ENCODE assay signal across 9 mouse cellular contexts in genomic region chr4:141012558-141012957, GRCm38 (mm10). TPM values are rescaled to one million over a fixed set of nuclear protein-coding genes. Genes with fewer than 3 reads are reported as not detected.
A peak's percentile ranks its signal among the peaks of the same experiment; 100 is the strongest.
DNase-seq lines count a peak whose midpoint lies in the region; ATAC-seq and TF ChIP-seq lines count a peak whose summit lies in the region.
"Had no signal": no experiment of that assay in that cellular context is flagged by ENCODE, and none has a peak within 500 bp of the region (broad histone marks: within the 10 kb centered on the region; RNA-seq: fewer than 3 reads in every experiment).

No protein-coding gene starts in this region.

- H3K4me3 ChIP-seq in intestine, embryonic 14.5 days (ENCODE audit: low read depth, low read length), result no peak overlapping the region
- H3K4me3 ChIP-seq in intestine, postnatal 0 days (ENCODE audit: low read depth, low read length), result no peak overlapping the region
- H3K4me3 ChIP-seq in forebrain, embryonic 14.5 days (ENCODE audit: low read depth, low read length), result peak overlapping the region; percentile 86; the same call in 1 of the 2 replicates
- H3K4me3 ChIP-seq in midbrain, embryonic 14.5 days (replicated peaks; ENCODE audit: low read depth, low read length), result 0 out of 2 replicates have a peak overlapping the region, but pooled peaks have one; percentile 79
- H3K4me3 ChIP-seq in liver, embryonic 11.5 days (ENCODE audit: low read depth, low read length), result no peak overlapping the region

- H3K9ac ChIP-seq in intestine, embryonic 14.5 days (ENCODE audit: low read length), result peak overlapping the region; percentile 3; the same call in 1 of the 2 replicates
- H3K9ac ChIP-seq in intestine, postnatal 0 days (ENCODE audit: low read depth, low read length), result no peak overlapping the region
- peak overlapping the region; percentile 97 for H3K9ac ChIP-seq in forebrain, embryonic 14.5 days (ENCODE audit: low read length)
- H3K9ac ChIP-seq in midbrain, embryonic 14.5 days (replicated peaks; ENCODE audit: low read length), result no peak overlapping the region; the same call in 1 of the 2 replicates
- H3K9ac ChIP-seq in liver, embryonic 11.5 days (ENCODE audit: low read depth, low read length), result no peak overlapping the region

- TF ChIP-seq POLR2A in brain, embryonic 14.5 days (IDR thresholded peaks at IDR 0.05; ENCODE audit: borderline replicate concordance, extremely low read depth, insufficient read depth, insufficient read length, poor library complexity, severe bottlenecking), result no peak

- no peak for TF ChIP-seq CTCF in intestine, postnatal 0 days (IDR thresholded peaks at IDR 0.05; ENCODE audit: low read depth)
- no peak for TF ChIP-seq CTCF in brain, embryonic 14.5 days (IDR thresholded peaks at IDR 0.05; ENCODE audit: borderline replicate concordance, extremely low read depth, insufficient read depth, insufficient read length)

- H3K36me3 ChIP-seq in intestine, embryonic 14.5 days (ENCODE audit: control insufficient read depth, insufficient read depth, low read length), result peaks cover 42% of the 10 kb centered on the region
- H3K36me3 ChIP-seq in intestine, postnatal 0 days (ENCODE audit: control insufficient read depth, insufficient read depth), result peaks cover 7% of the 10 kb centered on the region; the same call in 1 of the 2 replicates
- H3K36me3 ChIP-seq in forebrain, embryonic 14.5 days (ENCODE audit: control insufficient read depth, insufficient read depth, low read length), result peaks cover 50% of the 10 kb centered on the region
- peaks cover 55% of the 10 kb centered on the region for H3K36me3 ChIP-seq in midbrain, embryonic 14.5 days (ENCODE audit: control insufficient read depth, insufficient read depth, low read length)
- peaks cover 2% of the 10 kb centered on the region; the same call in 1 of the 2 replicates for H3K36me3 ChIP-seq in liver, embryonic 11.5 days (ENCODE audit: control insufficient read depth, insufficient read depth, low read length)

- H3K4me1 ChIP-seq in intestine, embryonic 14.5 days (replicated peaks; ENCODE audit: control insufficient read depth, insufficient read depth, low read length), result peaks cover 14% of the 10 kb centered on the region
- 0 out of 2 replicates have a peak, but pooled peaks cover 4% of the 10 kb centered on the region for H3K4me1 ChIP-seq in intestine, postnatal 0 days (replicated peaks; ENCODE audit: control insufficient read depth, insufficient read depth, low read length)
- H3K4me1 ChIP-seq in forebrain, embryonic 14.5 days (ENCODE audit: control insufficient read depth, insufficient read depth, low read length), result peaks cover 20% of the 10 kb centered on the region
- H3K4me1 ChIP-seq in midbrain, embryonic 14.5 days (ENCODE audit: control insufficient read depth, insufficient read depth, low read length), result peaks cover 19% of the 10 kb centered on the region
- peaks cover 16% of the 10 kb centered on the region for H3K4me1 ChIP-seq in liver, embryonic 11.5 days (replicated peaks; ENCODE audit: control insufficient read depth, insufficient read depth, low read length)

- WGBS in intestine, embryonic 14.5 days, result 82% methylated on average over 10 of the region's 10 CpGs
- 63% methylated on average over 10 of the region's 10 CpGs for WGBS in intestine, postnatal 0 days
- 51% methylated on average over 10 of the region's 10 CpGs for WGBS in forebrain, embryonic 14.5 days
- WGBS in midbrain, embryonic 14.5 days, result 73% methylated on average over 10 of the region's 10 CpGs
- 78% methylated on average over 10 of the region's 10 CpGs for WGBS in liver, embryonic 11.5 days

- no peak overlapping the region for H3K27ac ChIP-seq in intestine, embryonic 14.5 days (ENCODE audit: low read depth)
- H3K27ac ChIP-seq in intestine, postnatal 0 days (ENCODE audit: low read depth, low read length), result no peak overlapping the region; the same call in 1 of the 2 replicates
- H3K27ac ChIP-seq in forebrain, embryonic 14.5 days (ENCODE audit: low read depth, low read length), result peak overlapping the region; percentile 89
- peak overlapping the region; percentile 83 for H3K27ac ChIP-seq in midbrain, embryonic 14.5 days (replicated peaks; ENCODE audit: low read depth, low read length)
- H3K27ac ChIP-seq in liver, embryonic 11.5 days (ENCODE audit: low read depth, low read length), result no peak overlapping the region

- ATAC-seq in intestine, embryonic 14.5 days (replicated peaks; ENCODE audit: low FRiP score, low TSS enrichment, low read depth), result no peak
- no peak for ATAC-seq in intestine, postnatal 0 days
- ATAC-seq in forebrain, embryonic 14.5 days, result no peak
- no peak for ATAC-seq in midbrain, embryonic 14.5 days (ENCODE audit: low FRiP score, low TSS enrichment)
- ATAC-seq in liver, embryonic 11.5 days (replicated peaks; ENCODE audit: low FRiP score), result no peak

- H3K4me2 ChIP-seq in intestine, embryonic 14.5 days (ENCODE audit: low read length), result peak overlapping the region; percentile 76
- H3K4me2 ChIP-seq in intestine, postnatal 0 days (replicated peaks; ENCODE audit: low read depth), result no peak overlapping the region
- H3K4me2 ChIP-seq in forebrain, embryonic 14.5 days (ENCODE audit: low read length), result peak overlapping the region; percentile 75
- H3K4me2 ChIP-seq in midbrain, embryonic 14.5 days (ENCODE audit: low read length), result peak overlapping the region; percentile 69
- H3K4me2 ChIP-seq in liver, embryonic 11.5 days, result no peak overlapping the region

- no peaks in the 10 kb centered on the region for H3K27me3 ChIP-seq in intestine, embryonic 14.5 days (replicated peaks; ENCODE audit: control insufficient read depth, insufficient read depth, low read length)
- H3K27me3 ChIP-seq in intestine, postnatal 0 days (replicated peaks; ENCODE audit: control insufficient read depth, insufficient read depth, low read length), result peaks cover 5% of the 10 kb centered on the region; the same call in 1 of the 2 replicates
- no peaks in the 10 kb centered on the region for H3K27me3 ChIP-seq in forebrain, embryonic 14.5 days (replicated peaks; ENCODE audit: control insufficient read depth, insufficient read depth, low read length)
- no peaks in the 10 kb centered on the region for H3K27me3 ChIP-seq in midbrain, embryonic 14.5 days (ENCODE audit: control insufficient read depth, insufficient read depth, low read length)
- H3K27me3 ChIP-seq in liver, embryonic 11.5 days (replicated peaks; ENCODE audit: control insufficient read depth, insufficient read depth, low read length), result peaks cover 16% of the 10 kb centered on the region

- H3K9me3 ChIP-seq in intestine, embryonic 14.5 days (ENCODE audit: control insufficient read depth, low read length), result no peaks in the 10 kb centered on the region
- H3K9me3 ChIP-seq in intestine, postnatal 0 days (ENCODE audit: control insufficient read depth), result no peaks in the 10 kb centered on the region
- no peaks in the 10 kb centered on the region for H3K9me3 ChIP-seq in forebrain, embryonic 14.5 days (replicated peaks; ENCODE audit: control insufficient read depth, low read length)
- no peaks in the 10 kb centered on the region for H3K9me3 ChIP-seq in midbrain, embryonic 14.5 days (ENCODE audit: control insufficient read depth, low read length)
- H3K9me3 ChIP-seq in liver, embryonic 11.5 days (ENCODE audit: control insufficient read depth, low read length), result no peaks in the 10 kb centered on the region

- DNase-seq in intestine, embryonic 14.5 days (ENCODE audit: low spot score), result no peak
- DNase-seq in brain, embryonic 14.5 days (ENCODE audit: low read depth), result peak; percentile 72
- peak; percentile 54 for DNase-seq in forebrain, embryonic 14.5 days (ENCODE audit: low spot score)
- DNase-seq in midbrain, embryonic 14.5 days, result no peak
- no peak for DNase-seq in liver, embryonic 11.5 days (ENCODE audit: low spot score)
- no peak for DNase-seq in spleen, postnatal 4 days (ENCODE audit: low spot score in 2 of 2)
- no peak for DNase-seq in kidney, postnatal 25 days
- DNase-seq: thymus, adult 18-20 months had no signal

RNA-seq across cellular contexts. Expression of gene Mfap2, which starts 2.3 kb away (rescaled TPM):
- polyA plus RNA-seq in intestine, embryonic 14.5 days (2014; fragmentation: Nextera tagmentation; extraction: Ambion mirVana), result 489 and 509 TPM in 2 replicates
- 117 and 138 TPM in 2 replicates for polyA plus RNA-seq in intestine, postnatal 0 days (2015; fragmentation: Nextera tagmentation; extraction: Ambion mirVana)
- polyA plus RNA-seq in brain, embryonic 14.5 days (2012; rRNA removed), result 186 and 220 TPM in 2 replicates
- 255 and 287 TPM in 2 replicates for polyA plus RNA-seq in forebrain, embryonic 14.5 days (2014; fragmentation: Nextera tagmentation; extraction: Ambion mirVana)
- 142 and 169 TPM in 2 replicates for polyA plus RNA-seq in midbrain, embryonic 14.5 days (2014; fragmentation: Nextera tagmentation; extraction: Ambion mirVana)
- polyA plus RNA-seq in liver, embryonic 11.5 days (2014; fragmentation: Nextera tagmentation; extraction: Ambion mirVana), result 107 and 128 TPM in 2 replicates

RNA-seq across cellular contexts. Expression of gene Atp13a2, which starts 25.9 kb away (rescaled TPM):
- polyA plus RNA-seq in intestine, embryonic 14.5 days (2014; fragmentation: Nextera tagmentation; extraction: Ambion mirVana), result 33.3 and 40.0 TPM in 2 replicates
- 10.9 and 11.7 TPM in 2 replicates for polyA plus RNA-seq in intestine, postnatal 0 days (2015; fragmentation: Nextera tagmentation; extraction: Ambion mirVana)
- 260 and 278 TPM in 2 replicates for polyA plus RNA-seq in brain, embryonic 14.5 days (2012; rRNA removed)
- polyA plus RNA-seq in forebrain, embryonic 14.5 days (2014; fragmentation: Nextera tagmentation; extraction: Ambion mirVana), result 79.9 and 110 TPM in 2 replicates
- 162 and 173 TPM in 2 replicates for polyA plus RNA-seq in midbrain, embryonic 14.5 days (2014; fragmentation: Nextera tagmentation; extraction: Ambion mirVana)
- 41.7 and 42.7 TPM in 2 replicates for polyA plus RNA-seq in liver, embryonic 11.5 days (2014; fragmentation: Nextera tagmentation; extraction: Ambion mirVana)

RNA-seq across cellular contexts. Expression of gene Crocc, which starts 47.8 kb away (rescaled TPM):
- polyA plus RNA-seq in intestine, embryonic 14.5 days (2014; fragmentation: Nextera tagmentation; extraction: Ambion mirVana), result 6.6 TPM in 2 replicates
- polyA plus RNA-seq in intestine, postnatal 0 days (2015; fragmentation: Nextera tagmentation; extraction: Ambion mirVana), result 1.3 and 1.5 TPM in 2 replicates
- polyA plus RNA-seq in brain, embryonic 14.5 days (2012; rRNA removed), result 40.4 and 42.5 TPM in 2 replicates
- polyA plus RNA-seq in forebrain, embryonic 14.5 days (2014; fragmentation: Nextera tagmentation; extraction: Ambion mirVana), result 6.6 and 7.8 TPM in 2 replicates
- polyA plus RNA-seq in midbrain, embryonic 14.5 days (2014; fragmentation: Nextera tagmentation; extraction: Ambion mirVana), result 7.2 and 7.4 TPM in 2 replicates
- polyA plus RNA-seq in liver, embryonic 11.5 days (2014; fragmentation: Nextera tagmentation; extraction: Ambion mirVana), result 5.0 and 6.0 TPM in 2 replicates

RNA-seq across cellular contexts. Expression of gene Sdhb, which starts 51.6 kb away (rescaled TPM):
- 457 and 488 TPM in 2 replicates for polyA plus RNA-seq in intestine, embryonic 14.5 days (2014; fragmentation: Nextera tagmentation; extraction: Ambion mirVana)
- polyA plus RNA-seq in intestine, postnatal 0 days (2015; fragmentation: Nextera tagmentation; extraction: Ambion mirVana), result 588 and 627 TPM in 2 replicates
- 213 and 233 TPM in 2 replicates for polyA plus RNA-seq in brain, embryonic 14.5 days (2012; rRNA removed)
- 508 and 541 TPM in 2 replicates for polyA plus RNA-seq in forebrain, embryonic 14.5 days (2014; fragmentation: Nextera tagmentation; extraction: Ambion mirVana)
- polyA plus RNA-seq in midbrain, embryonic 14.5 days (2014; fragmentation: Nextera tagmentation; extraction: Ambion mirVana), result 456 and 524 TPM in 2 replicates
- polyA plus RNA-seq in liver, embryonic 11.5 days (2014; fragmentation: Nextera tagmentation; extraction: Ambion mirVana), result 339 and 355 TPM in 2 replicates

Comparison
In these comparisons a context has a peak if more than half of its experiments do, and no peak if none do; other contexts are left out.
1. H3K4me2 ChIP-seq: peak in intestine, embryonic 14.5 days (single experiment), forebrain, embryonic 14.5 days (single experiment) and midbrain, embryonic 14.5 days (single experiment); none in intestine, postnatal 0 days (single experiment) and liver, embryonic 11.5 days (single experiment).
2. H3K9ac ChIP-seq: peak in intestine, embryonic 14.5 days (single experiment) and forebrain, embryonic 14.5 days (single experiment); none in intestine, postnatal 0 days (single experiment), midbrain, embryonic 14.5 days (single experiment) and liver, embryonic 11.5 days (single experiment).
3. DNase-seq: peak in brain, embryonic 14.5 days (single experiment) and forebrain, embryonic 14.5 days (single experiment); none in intestine, embryonic 14.5 days (single experiment), midbrain, embryonic 14.5 days (single experiment), liver, embryonic 11.5 days (single experiment), spleen, postnatal 4 days (0 of 2) and kidney, postnatal 25 days (0 of 2).
4. H3K27ac ChIP-seq: peak in forebrain, embryonic 14.5 days (single experiment) and midbrain, embryonic 14.5 days (single experiment); none in intestine, embryonic 14.5 days (single experiment), intestine, postnatal 0 days (single experiment) and liver, embryonic 11.5 days (single experiment).
5. H3K4me3 ChIP-seq: peak in forebrain, embryonic 14.5 days (single experiment) and midbrain, embryonic 14.5 days (single experiment); none in intestine, embryonic 14.5 days (single experiment), intestine, postnatal 0 days (single experiment) and liver, embryonic 11.5 days (single experiment).